Mouse (Mus musculus): Measurements from ENCODE around the gene Pnpla6.

The Pnpla6 gene

GRCm38 (mm10) chr8:3515260-3515671, at the start of gene Pnpla6:
Gene Pnpla6 (plus strand): TSS chr8:3515384.
- in situ Hi-C loops (cut with MboI, MseI): no loop called here

- in situ Hi-C loops (cut with MboI, MseI): no loop called here
Measured at GRCm38 (mm10) chr8:3467006-3467885, 47.9 kb upstream of the Pnpla6 start, which contains the start of gene Pex11g. Gene Pex11g (minus strand): TSS chr8:3467680.

GRCm38 (mm10) chr8:3467886-3468545, 47.2 kb upstream of the Pnpla6 start:
- in situ Hi-C loops (cut with MboI, MseI): no loop called here

GRCm38 (mm10) chr8:3468838-3469237, 46.3 kb upstream of the Pnpla6 start:
- in situ Hi-C loops (cut with MboI, MseI): no loop called here

- in situ Hi-C loops (cut with MboI, MseI): no loop called here
Measured at GRCm38 (mm10) chr8:3470562-3470961, 44.6 kb upstream of the Pnpla6 start, which contains the start of gene Tex45. Gene Tex45 (plus strand): TSS chr8:3470862.

- in situ Hi-C loops (cut with MboI, MseI): loop anchor here (25.0 kb wide), 1 partner anchor 1136 kb away; the partner anchor contains the start of gene Zfp958
Measured at GRCm38 (mm10) chr8:3475715-3476429, 39.3 kb upstream of the Pnpla6 start.

GRCm38 (mm10) chr8:3480221-3480785, 34.9 kb upstream of the Pnpla6 start:
- in situ Hi-C loops (cut with MboI, MseI): loop anchor here (25.0 kb wide), 1 partner anchor 1132 kb away; the partner anchor contains the start of gene Zfp958

- in situ Hi-C loops (cut with MboI, MseI): loop anchor here (25.0 kb wide), 1 partner anchor 1131 kb away; the partner anchor contains the start of gene Zfp958
Measured at GRCm38 (mm10) chr8:3481605-3482004, 33.6 kb upstream of the Pnpla6 start.

GRCm38 (mm10) chr8:3482240-3482740, 32.9 kb upstream of the Pnpla6 start:
- in situ Hi-C loops (cut with MboI, MseI): loop anchor here (25.0 kb wide), 1 partner anchor 1130 kb away; the partner anchor contains the start of gene Zfp958

- in situ Hi-C loops (cut with MboI, MseI): loop anchor here (25.0 kb wide), 1 partner anchor 1129 kb away; the partner anchor contains the start of gene Zfp958
Measured at GRCm38 (mm10) chr8:3483546-3483945, 31.6 kb upstream of the Pnpla6 start.

GRCm38 (mm10) chr8:3485192-3485591, 30.0 kb upstream of the Pnpla6 start:
- in situ Hi-C loops (cut with MboI, MseI): loop anchor here (25.0 kb wide), 1 partner anchor 1127 kb away; the partner anchor contains the start of gene Zfp958

- in situ Hi-C loops (cut with MboI, MseI): loop anchor here (10.0 to 25.0 kb wide), 2 partner anchors 762 to 1119 kb away; partner anchors contain the start of genes Ctxn1, Snapc2 and Zfp958
Measured at GRCm38 (mm10) chr8:3492901-3493844, 22.0 kb upstream of the Pnpla6 start, which contains the start of gene Zfp358. Gene Zfp358 (plus strand): TSS chr8:3493138.

GRCm38 (mm10) chr8:3493845-3494208, 21.4 kb upstream of the Pnpla6 start:
- in situ Hi-C loops (cut with MboI, MseI): loop anchor here (10.0 to 25.0 kb wide), 2 partner anchors 761 to 1118 kb away; partner anchors contain the start of genes Ctxn1, Snapc2 and Zfp958

- in situ Hi-C loops (cut with MboI, MseI): loop anchor here (10.0 to 25.0 kb wide), 2 partner anchors 759 to 1116 kb away; partner anchors contain the start of genes Ctxn1, Snapc2 and Zfp958
Measured at GRCm38 (mm10) chr8:3495578-3496427, 19.4 kb upstream of the Pnpla6 start.

- in situ Hi-C loops (cut with MboI, MseI): loop anchor here (10.0 to 25.0 kb wide), 2 partner anchors 758 to 1116 kb away; partner anchors contain the start of genes Ctxn1, Snapc2 and Zfp958
Measured at GRCm38 (mm10) chr8:3496428-3496748, 18.8 kb upstream of the Pnpla6 start.

GRCm38 (mm10) chr8:3498583-3498982, 16.6 kb upstream of the Pnpla6 start:
- in situ Hi-C loops (cut with MboI, MseI): loop anchor here (10.0 to 25.0 kb wide), 2 partner anchors 756 to 1114 kb away; partner anchors contain the start of genes Ctxn1, Snapc2 and Zfp958

GRCm38 (mm10) chr8:3499751-3500150, 15.4 kb upstream of the Pnpla6 start:
- in situ Hi-C loops (cut with MboI, MseI): loop anchor here (10.0 to 25.0 kb wide), 2 partner anchors 755 to 1113 kb away; partner anchors contain the start of genes Ctxn1, Snapc2 and Zfp958

Data from regulatory T cell (primary cell).